Mouse (Mus musculus): Measurements from ENCODE around the gene Slc39a10. TPM values are rescaled to one million over a fixed set of nuclear protein-coding genes. Genes with fewer than 3 reads are reported as not detected.

Slc39a10 gene
- polyA plus RNA-seq, 1 experiment from 2014 or later = 27.8 TPM

DNA sequence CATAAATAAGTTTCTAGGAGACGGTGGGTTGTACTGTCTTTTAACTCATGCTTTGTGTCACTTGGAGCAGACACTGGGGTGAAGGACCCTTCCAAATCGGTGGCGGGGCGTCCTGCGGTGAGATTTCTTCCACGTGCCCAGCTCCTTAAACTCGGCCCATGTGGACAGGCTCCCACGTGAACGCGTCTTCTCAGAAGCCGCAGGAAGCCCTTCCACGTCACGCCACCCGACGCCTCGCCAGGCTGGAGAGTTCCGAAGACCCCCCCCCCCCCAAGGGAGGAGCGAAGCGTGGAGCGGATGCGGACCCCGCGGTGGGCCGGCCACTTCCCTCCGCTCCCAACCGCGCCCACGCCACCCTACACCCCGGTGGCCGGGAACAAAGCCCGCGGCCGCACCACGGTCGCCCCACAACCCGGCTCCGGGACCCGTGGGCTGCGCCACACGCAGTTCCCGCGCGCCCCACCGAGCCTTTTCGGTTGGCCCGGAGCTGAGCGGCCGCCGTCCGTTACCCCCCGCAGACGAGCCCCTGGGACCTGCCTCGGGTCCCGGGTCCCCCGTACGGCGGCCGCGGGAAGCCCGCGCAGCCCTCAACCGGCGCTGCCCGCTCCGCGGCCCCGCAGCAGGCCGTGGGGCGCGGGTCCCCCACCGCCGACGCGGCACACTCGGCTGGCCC, 39.9 kb downstream of the Slc39a10 start:
- no peaks in the 10 kb centered on the region for H3K27me3 ChIP-seq (ENCODE audit: control insufficient read depth, insufficient read depth, low read length)
- peak overlapping the region; percentile 87 for H3K4me2 ChIP-seq (ENCODE audit: low read length)
- H3K27ac ChIP-seq (replicated peaks in 1 of 2; ENCODE audit: control insufficient read depth in 1 of 2, insufficient read depth in 1 of 2, low read depth in 2 of 2, low read length in 2 of 2) = peak overlapping the region; percentile 99 to 100
- H3K4me3 ChIP-seq (ENCODE audit: control insufficient read depth in 1 of 2, insufficient read depth in 1 of 2, low read depth in 1 of 2, low read length in 2 of 2) = peak overlapping the region; percentile 96 to 97
- peaks cover 2 to 16% of the 10 kb centered on the region in 2 experiments for H3K4me1 ChIP-seq (ENCODE audit: control insufficient read depth in 2 of 2, insufficient read depth in 2 of 2, low read length in 2 of 2)
- ATAC-seq (ENCODE audit: insufficient number of reproducible peaks, insufficient read depth, low FRiP score, low read depth) = peak; percentile 58
- no peaks in the 10 kb centered on the region for H3K36me3 ChIP-seq (ENCODE audit: control insufficient read depth, insufficient read depth, low read length)
- under 1% methylated on average over 68 of the region's 75 CpGs for WGBS
- H3K9me3 ChIP-seq (ENCODE audit: control insufficient read depth, low read length) = no peaks in the 10 kb centered on the region
- H3K9ac ChIP-seq (ENCODE audit: low read length) = peak overlapping the region; percentile 96

DNA sequence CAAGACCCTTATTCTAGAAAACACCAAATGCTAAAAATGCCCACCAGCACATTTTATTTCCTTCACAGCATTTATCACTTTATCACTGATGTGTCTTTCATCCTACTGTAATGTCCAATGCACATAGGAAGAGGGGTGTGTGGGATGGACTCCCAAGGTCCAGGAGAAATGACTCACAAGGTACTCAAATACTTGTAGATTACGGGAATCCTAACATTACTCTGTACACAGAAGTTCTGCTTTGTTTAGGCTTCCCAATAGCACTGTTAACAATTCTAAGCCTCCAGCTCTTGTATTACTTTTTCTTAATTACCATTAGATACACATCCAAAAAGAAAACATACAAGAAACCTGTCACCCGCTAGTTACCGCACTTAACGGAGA, 40.4 kb downstream of the Slc39a10 start:
- Histone ChIP-seq H3K36me3 (ENCODE audit: control insufficient read depth, insufficient read depth, low read length) (no peaks in the 10 kb centered on the region), H3K9me3 (ENCODE audit: control insufficient read depth, low read length) (no peaks in the 10 kb centered on the region), H3K4me1 (ENCODE audit: control insufficient read depth in 2 of 2, insufficient read depth in 2 of 2, low read length in 2 of 2) (peaks cover 2 to 16% of the 10 kb centered on the region in 2 experiments), H3K4me3 (ENCODE audit: control insufficient read depth in 1 of 2, insufficient read depth in 1 of 2, low read depth in 1 of 2, low read length in 2 of 2) (peak overlapping the region; percentile 96 to 97), H3K27ac (replicated peaks in 1 of 2; ENCODE audit: control insufficient read depth in 1 of 2, insufficient read depth in 1 of 2, low read depth in 2 of 2, low read length in 2 of 2) (peak overlapping the region; percentile 99 to 100), H3K4me2 (ENCODE audit: low read length) (peak overlapping the region; percentile 87), H3K27me3 (ENCODE audit: control insufficient read depth, insufficient read depth, low read length) (no peaks in the 10 kb centered on the region), H3K9ac (ENCODE audit: low read length) (peak overlapping the region; percentile 96)
- under 1% methylated on average over 4 of the region's 4 CpGs for WGBS
- ATAC-seq (ENCODE audit: insufficient number of reproducible peaks, insufficient read depth, low FRiP score, low read depth) = no peak

DNA sequence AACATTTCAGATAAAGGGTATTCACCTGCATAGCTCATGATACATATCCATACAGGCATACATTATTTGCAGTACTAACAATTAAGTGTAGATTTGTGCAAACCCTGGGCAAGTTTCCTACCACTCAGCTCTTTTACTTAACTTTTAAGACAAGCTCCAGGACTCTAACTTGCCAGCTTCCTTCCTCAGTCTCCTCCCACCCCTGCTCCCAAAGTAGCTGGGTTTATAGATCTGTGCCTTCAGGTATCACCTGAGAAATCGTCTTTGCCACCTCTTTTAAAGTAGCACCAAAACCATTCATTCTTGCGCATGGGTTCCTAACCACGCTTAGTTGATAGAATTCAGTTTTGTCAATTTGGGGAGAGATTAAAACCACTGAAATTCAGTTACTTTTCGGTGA, 41.1 kb downstream of the Slc39a10 start:
- H3K36me3 ChIP-seq (ENCODE audit: control insufficient read depth, insufficient read depth, low read length) = no peaks in the 10 kb centered on the region
- peak overlapping the region; percentile 38; the same call in 1 of the 2 replicates for H3K9ac ChIP-seq (ENCODE audit: low read length)
- H3K27ac ChIP-seq (replicated peaks in 1 of 2; ENCODE audit: control insufficient read depth in 1 of 2, insufficient read depth in 1 of 2, low read depth in 2 of 2, low read length in 2 of 2) = 0 out of 4 replicates have a peak overlapping the region, but pooled peaks of 1 of the 2 experiments have one; percentile 19
- H3K4me2 ChIP-seq (ENCODE audit: low read length) = peak overlapping the region; percentile 87
- peak overlapping the region in 1 of 2 experiments; percentile 96; a peak in 2 of 4 replicates for H3K4me3 ChIP-seq (ENCODE audit: control insufficient read depth in 1 of 2, insufficient read depth in 1 of 2, low read depth in 1 of 2, low read length in 2 of 2)
- H3K27me3 ChIP-seq (ENCODE audit: control insufficient read depth, insufficient read depth, low read length) = no peaks in the 10 kb centered on the region
- H3K9me3 ChIP-seq (ENCODE audit: control insufficient read depth, low read length) = no peaks in the 10 kb centered on the region
- no peak for ATAC-seq (ENCODE audit: insufficient number of reproducible peaks, insufficient read depth, low FRiP score, low read depth)
- WGBS = 63% methylated on average over 4 of the region's 4 CpGs
- H3K4me1 ChIP-seq (ENCODE audit: control insufficient read depth in 2 of 2, insufficient read depth in 2 of 2, low read length in 2 of 2) = peaks cover 2 to 16% of the 10 kb centered on the region in 2 experiments

DNA sequence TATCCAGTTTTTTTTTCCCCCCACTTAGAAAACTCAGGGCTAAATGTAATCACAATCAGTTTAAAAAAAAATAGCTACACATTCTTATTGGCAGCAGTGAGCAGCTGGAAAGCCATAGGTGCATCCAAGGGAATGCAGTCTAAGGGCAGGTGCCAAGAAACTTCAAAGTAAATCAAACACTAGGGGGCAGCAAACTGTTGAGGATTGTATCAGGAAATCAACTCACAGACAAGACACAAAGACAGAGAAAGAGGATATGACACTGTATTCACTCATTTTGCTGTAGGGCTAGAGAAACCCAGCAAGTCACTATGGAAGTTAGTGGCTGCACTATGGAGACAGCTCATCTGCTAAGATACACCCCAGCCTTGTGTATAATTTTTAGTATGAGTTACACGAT, 42.9 kb downstream of the Slc39a10 start:
- WGBS = 34% methylated on average over 1 of the region's 1 CpGs
- no peak for ATAC-seq (ENCODE audit: insufficient number of reproducible peaks, insufficient read depth, low FRiP score, low read depth)
- Histone ChIP-seq H3K4me1 (ENCODE audit: control insufficient read depth in 2 of 2, insufficient read depth in 2 of 2, low read length in 2 of 2) (peaks cover 1 to 16% of the 10 kb centered on the region in 2 experiments), H3K36me3 (ENCODE audit: control insufficient read depth, insufficient read depth, low read length) (no peaks in the 10 kb centered on the region), H3K9me3 (ENCODE audit: control insufficient read depth, low read length) (no peaks in the 10 kb centered on the region), H3K4me2 (ENCODE audit: low read length) (no peak overlapping the region), H3K27me3 (ENCODE audit: control insufficient read depth, insufficient read depth, low read length) (no peaks in the 10 kb centered on the region), H3K27ac (replicated peaks in 1 of 2; ENCODE audit: control insufficient read depth in 1 of 2, insufficient read depth in 1 of 2, low read depth in 2 of 2, low read length in 2 of 2) (no peak overlapping the region), H3K4me3 (ENCODE audit: control insufficient read depth in 1 of 2, insufficient read depth in 1 of 2, low read depth in 1 of 2, low read length in 2 of 2) (no peak overlapping the region), H3K9ac (ENCODE audit: low read length) (no peak overlapping the region)

DNA sequence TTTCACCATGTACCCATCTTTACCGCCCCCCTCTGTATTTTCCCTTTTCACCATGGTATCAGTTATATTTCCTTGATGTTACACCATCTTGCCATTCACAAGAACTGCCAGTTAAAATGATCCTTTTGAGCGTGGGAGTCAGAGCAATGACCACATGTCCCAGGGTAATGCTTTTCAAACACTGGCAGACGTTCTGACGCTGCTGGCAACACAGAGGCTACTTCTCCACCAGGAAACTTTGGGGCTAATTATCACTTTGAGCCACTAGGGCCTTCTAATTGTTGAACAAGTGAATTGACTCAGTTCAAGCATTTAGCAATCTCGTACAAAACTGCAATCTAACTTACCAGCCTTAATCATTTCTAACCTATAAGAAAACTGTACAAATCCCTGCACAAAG, 47.4 kb downstream of the Slc39a10 start:
- no peaks in the 10 kb centered on the region for H3K27me3 ChIP-seq (ENCODE audit: control insufficient read depth, insufficient read depth, low read length)
- no peak overlapping the region for H3K4me3 ChIP-seq (ENCODE audit: control insufficient read depth in 1 of 2, insufficient read depth in 1 of 2, low read depth in 1 of 2, low read length in 2 of 2)
- no peaks in the 10 kb centered on the region for H3K9me3 ChIP-seq (ENCODE audit: control insufficient read depth, low read length)
- ATAC-seq (ENCODE audit: insufficient number of reproducible peaks, insufficient read depth, low FRiP score, low read depth) = no peak
- H3K4me2 ChIP-seq (ENCODE audit: low read length) = no peak overlapping the region
- WGBS = 64% methylated on average over 5 of the region's 5 CpGs
- H3K4me1 ChIP-seq (ENCODE audit: control insufficient read depth in 2 of 2, insufficient read depth in 2 of 2, low read length in 2 of 2) = peaks cover 0 to 4% of the 10 kb centered on the region in 2 experiments; a peak in 1 of 4 replicates
- H3K27ac ChIP-seq (replicated peaks in 1 of 2; ENCODE audit: control insufficient read depth in 1 of 2, insufficient read depth in 1 of 2, low read depth in 2 of 2, low read length in 2 of 2) = no peak overlapping the region
- no peaks in the 10 kb centered on the region for H3K36me3 ChIP-seq (ENCODE audit: control insufficient read depth, insufficient read depth, low read length)
- H3K9ac ChIP-seq (ENCODE audit: low read length) = no peak overlapping the region

DNA sequence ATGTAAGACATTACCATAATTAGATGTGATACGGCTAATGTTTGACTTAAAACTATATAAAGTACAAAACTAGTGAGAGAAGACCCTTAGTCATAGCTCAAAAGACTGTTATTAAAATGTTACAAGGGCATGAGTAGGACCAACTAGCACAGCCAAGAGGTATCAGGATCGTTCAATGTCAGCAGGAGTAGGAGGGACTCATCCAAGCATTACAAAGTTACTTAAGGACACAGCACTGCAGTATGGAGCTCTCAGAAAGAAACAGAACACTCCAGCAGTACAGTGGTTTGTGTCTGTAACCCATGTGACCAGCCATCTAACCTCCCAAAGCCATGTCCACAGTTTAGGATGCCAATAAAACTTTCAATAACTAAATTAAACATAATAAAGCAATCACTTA, 48.4 kb downstream of the Slc39a10 start:
- H3K4me3 ChIP-seq (ENCODE audit: control insufficient read depth in 1 of 2, insufficient read depth in 1 of 2, low read depth in 1 of 2, low read length in 2 of 2) = no peak overlapping the region
- H3K27me3 ChIP-seq (ENCODE audit: control insufficient read depth, insufficient read depth, low read length) = no peaks in the 10 kb centered on the region
- H3K36me3 ChIP-seq (ENCODE audit: control insufficient read depth, insufficient read depth, low read length) = no peaks in the 10 kb centered on the region
- no peak for ATAC-seq (ENCODE audit: insufficient number of reproducible peaks, insufficient read depth, low FRiP score, low read depth)
- WGBS = 85% methylated on average over 2 of the region's 2 CpGs
- no peaks in the 10 kb centered on the region for H3K9me3 ChIP-seq (ENCODE audit: control insufficient read depth, low read length)
- no peaks in the 10 kb centered on the region for H3K4me1 ChIP-seq (ENCODE audit: control insufficient read depth in 2 of 2, insufficient read depth in 2 of 2, low read length in 2 of 2)
- H3K27ac ChIP-seq (replicated peaks in 1 of 2; ENCODE audit: control insufficient read depth in 1 of 2, insufficient read depth in 1 of 2, low read depth in 2 of 2, low read length in 2 of 2) = no peak overlapping the region
- H3K9ac ChIP-seq (ENCODE audit: low read length) = no peak overlapping the region
- no peak overlapping the region for H3K4me2 ChIP-seq (ENCODE audit: low read length)

DNA sequence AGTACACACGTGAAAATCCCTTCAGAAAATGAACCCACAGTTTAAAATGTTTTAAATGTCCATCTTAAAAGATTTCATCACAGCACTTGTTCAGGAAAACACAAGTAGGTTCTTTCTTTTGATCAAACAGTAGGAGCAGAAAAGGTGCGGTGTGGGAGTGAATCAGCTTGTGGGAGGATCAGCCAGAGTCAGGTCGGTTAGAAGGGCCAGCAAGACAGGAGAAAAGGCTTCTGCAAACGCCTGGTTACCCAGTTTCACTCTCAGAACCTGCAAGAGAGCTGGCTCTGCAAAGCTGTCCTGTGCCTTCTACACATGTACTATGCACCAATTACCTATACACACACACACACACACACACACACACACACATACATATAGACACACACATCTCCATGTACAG, 49.2 kb downstream of the Slc39a10 start:
- Histone ChIP-seq H3K4me3 (ENCODE audit: control insufficient read depth in 1 of 2, insufficient read depth in 1 of 2, low read depth in 1 of 2, low read length in 2 of 2) (no peak overlapping the region), H3K4me1 (ENCODE audit: control insufficient read depth in 2 of 2, insufficient read depth in 2 of 2, low read length in 2 of 2) (no peaks in the 10 kb centered on the region), H3K4me2 (ENCODE audit: low read length) (no peak overlapping the region), H3K27ac (replicated peaks in 1 of 2; ENCODE audit: control insufficient read depth in 1 of 2, insufficient read depth in 1 of 2, low read depth in 2 of 2, low read length in 2 of 2) (no peak overlapping the region), H3K9me3 (ENCODE audit: control insufficient read depth, low read length) (no peaks in the 10 kb centered on the region), H3K36me3 (ENCODE audit: control insufficient read depth, insufficient read depth, low read length) (no peaks in the 10 kb centered on the region), H3K9ac (ENCODE audit: low read length) (no peak overlapping the region), H3K27me3 (ENCODE audit: control insufficient read depth, insufficient read depth, low read length) (no peaks in the 10 kb centered on the region)
- 56% methylated on average over 4 of the region's 4 CpGs for WGBS
- ATAC-seq (ENCODE audit: insufficient number of reproducible peaks, insufficient read depth, low FRiP score, low read depth) = no peak

DNA sequence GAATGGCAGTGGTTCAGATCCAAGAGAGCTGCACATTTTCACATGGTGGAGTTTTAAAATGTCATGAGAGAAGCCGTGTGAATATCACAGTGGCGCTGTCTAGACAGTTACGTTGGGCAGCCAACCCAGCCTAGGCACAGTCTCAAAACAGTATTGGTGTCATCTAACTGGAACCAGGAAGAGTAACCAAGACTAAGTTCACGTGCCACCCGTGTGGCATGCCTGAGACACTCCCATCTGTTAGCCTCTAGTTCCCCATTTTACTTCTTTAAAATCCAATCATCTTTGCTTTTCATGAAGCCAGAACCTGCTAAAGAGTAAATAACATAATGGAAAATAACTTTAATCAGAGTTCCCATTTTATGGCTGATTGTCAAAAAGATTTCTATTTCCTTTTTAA, 60.7 kb downstream of the Slc39a10 start:
- H3K27me3 ChIP-seq (ENCODE audit: control insufficient read depth, insufficient read depth, low read length) = no peaks in the 10 kb centered on the region
- H3K4me2 ChIP-seq (ENCODE audit: low read length) = no peak overlapping the region
- WGBS = 85% methylated on average over 5 of the region's 5 CpGs
- H3K9ac ChIP-seq (ENCODE audit: low read length) = no peak overlapping the region
- H3K27ac ChIP-seq (replicated peaks in 1 of 2; ENCODE audit: control insufficient read depth in 1 of 2, insufficient read depth in 1 of 2, low read depth in 2 of 2, low read length in 2 of 2) = no peak overlapping the region
- no peaks in the 10 kb centered on the region for H3K9me3 ChIP-seq (ENCODE audit: control insufficient read depth, low read length)
- H3K36me3 ChIP-seq (ENCODE audit: control insufficient read depth, insufficient read depth, low read length) = peaks cover 21% of the 10 kb centered on the region
- H3K4me1 ChIP-seq (ENCODE audit: control insufficient read depth in 2 of 2, insufficient read depth in 2 of 2, low read length in 2 of 2) = no peaks in the 10 kb centered on the region
- no peak for ATAC-seq (ENCODE audit: insufficient number of reproducible peaks, insufficient read depth, low FRiP score, low read depth)
- no peak overlapping the region for H3K4me3 ChIP-seq (ENCODE audit: control insufficient read depth in 1 of 2, insufficient read depth in 1 of 2, low read depth in 1 of 2, low read length in 2 of 2)
